Mouse (Mus musculus): ENCODE measurements around the gene Tpcn1.

DNA sequence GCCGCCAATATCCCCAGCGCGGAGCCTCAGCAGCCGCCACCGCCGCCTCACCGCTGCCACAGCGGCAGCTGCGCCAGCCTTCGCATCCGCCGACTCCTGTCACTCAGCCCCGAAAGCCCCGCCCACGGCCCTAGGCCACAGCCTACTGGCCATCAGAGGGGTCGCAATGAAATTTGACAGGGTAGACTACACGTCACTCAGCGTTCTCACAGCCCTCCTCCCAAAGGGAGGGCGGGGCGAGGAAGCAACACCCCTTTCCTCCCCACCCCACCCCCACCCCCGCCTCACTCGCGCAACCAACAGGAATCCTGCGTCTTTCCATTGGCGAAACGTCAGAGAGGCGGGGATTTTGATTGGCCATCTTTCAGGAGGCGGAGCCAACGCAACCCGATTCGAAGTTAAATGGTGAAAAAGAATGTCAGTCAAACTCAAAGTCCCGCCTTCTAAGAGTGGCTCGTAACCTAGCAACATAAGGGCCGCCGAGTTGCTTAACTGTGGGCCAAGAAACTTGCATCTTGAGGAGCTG lies at the start of gene Tpcn1, which contains the start of gene Iqcd:
- TF ChIP-seq GATA1 (IDR thresholded peaks at IDR 0.05; ENCODE audit: borderline replicate concordance, low read length) (no peak), FLI1 (IDR thresholded peaks at IDR 0.05; ENCODE audit: low read length) (no peak)

All from megakaryocyte, embryonic 14.5 days (primary cell).